Mouse (Mus musculus) stomach, embryonic 14.5 days (tissue): ENCODE results near the gene Tns2. TPM values are rescaled to one million over a fixed set of nuclear protein-coding genes. Genes with fewer than 3 reads are reported as not detected.

Source experiments
- ATAC-seq: fragments of 200-750 bp; cut with Nextera tagmentation; 2 replicates; pipeline ENCODE4 v1.8.0; 2017; ENCODE audit warnings: low read depth, moderate TSS enrichment; ENCODE audit not compliant: insufficient number of reproducible peaks, insufficient read depth, low FRiP score
- H3K27ac ChIP-seq: fragments of 300-500 bp; sonication (generic); 2 replicates; pipeline ENCODE4 v1.5.1; 2014; ENCODE audit warnings: mild to moderate bottlenecking, low read length, moderate library complexity, mixed read lengths
- H3K27me3 ChIP-seq: fragments of 300-500 bp; sonication (generic); 2 replicates; pipeline ENCODE4 v1.6.1; 2014; ENCODE audit warnings: low read length, control low read depth, mixed read lengths; ENCODE audit not compliant: control insufficient read depth, insufficient read depth
- H3K36me3 ChIP-seq: fragments of 300-500 bp; sonication (generic); 2 replicates; pipeline ENCODE4 v1.6.1; 2014; ENCODE audit warnings: mild to moderate bottlenecking, control low read depth, low read length, moderate library complexity, mixed read lengths; ENCODE audit not compliant: control insufficient read depth, insufficient read depth
- H3K4me1 ChIP-seq: fragments of 300-500 bp; sonication (generic); 2 replicates; pipeline ENCODE4 v1.6.1; 2014; ENCODE audit warnings: low read length, control low read depth, mixed read lengths; ENCODE audit not compliant: control insufficient read depth, insufficient read depth
- H3K4me2 ChIP-seq: fragments of 300-500 bp; sonication (generic); replicated peaks from 2 replicates; pipeline ENCODE4 v1.6.1; 2014; ENCODE audit warnings: low read depth, low read length, control low read depth
- H3K4me3 ChIP-seq: fragments of 300-500 bp; sonication (generic); 2 replicates; pipeline ENCODE4 v1.5.1; 2014; ENCODE audit warnings: low read depth, low read length, control low read depth
- H3K9ac ChIP-seq: fragments of 300-500 bp; sonication (generic); replicated peaks from 2 replicates; pipeline ENCODE4 v1.6.1; 2014; ENCODE audit warnings: low read depth, mild to moderate bottlenecking, control low read depth, low read length, moderate library complexity, mixed read lengths
- H3K9me3 ChIP-seq: fragments of 300-500 bp; sonication (generic); 2 replicates; pipeline ENCODE4 v1.6.1; 2016; ENCODE audit warnings: low read depth, low read length, control low read depth; ENCODE audit not compliant: control insufficient read depth
- WGBS: fragments of 180-500 bp; shearing (Covaris S2); extraction: QIAGEN DNeasy Blood & Tissue Kit; methylation state at CpG from one replicate; pipeline ENCODE4 v1.1.7; 2014; 5-methylcytosine and 5-hydroxymethylcytosine counted together
- polyA plus RNA-seq: library from polyadenylated mRNA; unstranded; fragments of >200 nt; fragmentation: Nextera tagmentation; extraction: Ambion mirVana; gene quantifications from 2 replicates; pipeline ENCODE4 v1.2.1, GENCODE M21; 2014

Gene Tns2
- polyA plus RNA-seq, 1 experiment from 2014 or later: 48.5 TPM

GRCm38 (mm10) chr15:102163900-102164693 lies 63.9 kb downstream of the Tns2 start:
- H3K27ac ChIP-seq: no peak overlapping the region
- ATAC-seq: no peak
- H3K9ac ChIP-seq: no peak overlapping the region
- no peaks in the 10 kb centered on the region for H3K36me3 ChIP-seq
- no peaks in the 10 kb centered on the region for H3K27me3 ChIP-seq
- no peak overlapping the region for H3K4me2 ChIP-seq
- H3K9me3 ChIP-seq: no peaks in the 10 kb centered on the region
- 67% methylated on average over 3 of the region's 3 CpGs for WGBS
- no peak overlapping the region for H3K4me3 ChIP-seq
- H3K4me1 ChIP-seq: peaks cover 14% of the 10 kb centered on the region; the same call in 1 of the 2 replicates

GRCm38 (mm10) chr15:102165468-102166100 lies 65.4 kb downstream of the Tns2 start:
- Histone ChIP-seq H3K36me3 (no peaks in the 10 kb centered on the region), H3K27ac (no peak overlapping the region), H3K9me3 (no peaks in the 10 kb centered on the region), H3K4me3 (no peak overlapping the region), H3K4me2 (no peak overlapping the region), H3K4me1 (peaks cover 15% of the 10 kb centered on the region; the same call in 1 of the 2 replicates), H3K9ac (no peak overlapping the region), H3K27me3 (no peaks in the 10 kb centered on the region)
- no peak for ATAC-seq
- WGBS: 42% methylated on average over 6 of the region's 6 CpGs

Other genes with a start within 250 kb of the Tns2 start
- 1.4 and 1.9 TPM in 2 replicates for gene Krt1, start 249.6 kb upstream of the Tns2 start, polyA plus RNA-seq
- 0.13 and 0.14 TPM in 2 replicates for gene Krt77, start 230.7 kb upstream of the Tns2 start, polyA plus RNA-seq
- not detected in 2 replicates for gene Krt76, start 207.5 kb upstream of the Tns2 start, polyA plus RNA-seq
- 60.1 and 100 TPM in 2 replicates for gene Krt4, start 175.7 kb upstream of the Tns2 start, polyA plus RNA-seq
- 0.38 and 0.78 TPM in 2 replicates for gene Krt79, start 160.1 kb upstream of the Tns2 start, polyA plus RNA-seq
- 0.36 and 0.66 TPM in 2 replicates for gene Krt78, start 146.1 kb upstream of the Tns2 start, polyA plus RNA-seq
- 707 and 780 TPM in 2 replicates for gene Krt8, start 95.9 kb upstream of the Tns2 start, polyA plus RNA-seq
- 407 and 452 TPM in 2 replicates for gene Krt18, start 72.2 kb upstream of the Tns2 start, polyA plus RNA-seq
- gene Eif4b, start 26.6 kb upstream of the Tns2 start, polyA plus RNA-seq: 129 and 134 TPM in 2 replicates
- gene Spryd3, start 35.8 kb downstream of the Tns2 start, polyA plus RNA-seq: 15.2 and 16.7 TPM in 2 replicates
- 12.4 and 13.1 TPM in 2 replicates for gene Igfbp6, start 43.9 kb downstream of the Tns2 start, polyA plus RNA-seq
- 2.1 and 2.2 TPM in 2 replicates for gene Soat2, start 50.1 kb downstream of the Tns2 start, polyA plus RNA-seq
- gene Zfp740, start 102.8 kb downstream of the Tns2 start, polyA plus RNA-seq: 52.0 and 54.0 TPM in 2 replicates
- 60.5 and 63.9 TPM in 2 replicates for gene Csad, start 104.3 kb downstream of the Tns2 start, polyA plus RNA-seq
- gene Itgb7, start 131.5 kb downstream of the Tns2 start, polyA plus RNA-seq: 5.8 and 9.9 TPM in 2 replicates
- gene Rarg, start 157.1 kb downstream of the Tns2 start, polyA plus RNA-seq: 36.9 and 40.5 TPM in 2 replicates
- gene Gm9918, start 170.2 kb downstream of the Tns2 start, polyA plus RNA-seq: 0.36 and 0.56 TPM in 2 replicates
- 63.1 and 63.7 TPM in 2 replicates for gene Mfsd5, start 179.0 kb downstream of the Tns2 start, polyA plus RNA-seq
- gene Espl1, start 195.9 kb downstream of the Tns2 start, polyA plus RNA-seq: 25.4 and 28.6 TPM in 2 replicates
- 500 and 514 TPM in 2 replicates for gene Pfdn5, start 225.7 kb downstream of the Tns2 start, polyA plus RNA-seq
- 96.9 and 109 TPM in 2 replicates for gene Myg1, start 231.3 kb downstream of the Tns2 start, polyA plus RNA-seq